Mouse (Mus musculus) right cerebral cortex, adult 18-20 months (tissue): ENCODE results near the gene Rgcc.

Experiments
- DNase-seq: peaks from one replicate; pipeline ENCODE4 v3.0.0; 2022; ENCODE audit warnings: mixed read lengths

Gene Rgcc

GRCm38 (mm10) chr14:79299796-79300195, 1.6 kb downstream of the Rgcc start:
- DNase-seq: peak; percentile 54

- DNase-seq: no peak
Measured at GRCm38 (mm10) chr14:79299230-79299629, 2.2 kb downstream of the Rgcc start.

- DNase-seq: no peak
Measured at GRCm38 (mm10) chr14:79298314-79298992, 3.0 kb downstream of the Rgcc start.

GRCm38 (mm10) chr14:79296836-79297235, 4.6 kb downstream of the Rgcc start:
- DNase-seq: no peak

GRCm38 (mm10) chr14:79296201-79296600, 5.2 kb downstream of the Rgcc start:
- DNase-seq: no peak

- no peak for DNase-seq
Measured at GRCm38 (mm10) chr14:79295579-79295978, 5.9 kb downstream of the Rgcc start.

- no peak for DNase-seq
Measured at GRCm38 (mm10) chr14:79294950-79295349, 6.5 kb downstream of the Rgcc start.

GRCm38 (mm10) chr14:79294051-79294814, 7.2 kb downstream of the Rgcc start:
- no peak for DNase-seq

GRCm38 (mm10) chr14:79293119-79293780, 8.2 kb downstream of the Rgcc start:
- no peak for DNase-seq

GRCm38 (mm10) chr14:79291629-79292028, 9.8 kb downstream of the Rgcc start:
- DNase-seq: no peak

- no peak for DNase-seq
Measured at GRCm38 (mm10) chr14:79290683-79291425, 10.6 kb downstream of the Rgcc start.

GRCm38 (mm10) chr14:79289909-79290308, 11.5 kb downstream of the Rgcc start:
- no peak for DNase-seq

GRCm38 (mm10) chr14:79288280-79288679, 13.2 kb downstream of the Rgcc start:
- no peak for DNase-seq

GRCm38 (mm10) chr14:79287251-79287863, 14.1 kb downstream of the Rgcc start:
- DNase-seq: no peak

GRCm38 (mm10) chr14:79285549-79285948, 15.9 kb downstream of the Rgcc start:
- no peak for DNase-seq

- DNase-seq: no peak
Measured at GRCm38 (mm10) chr14:79284616-79285015, 16.8 kb downstream of the Rgcc start.

GRCm38 (mm10) chr14:79283952-79284351, 17.5 kb downstream of the Rgcc start:
- no peak for DNase-seq

GRCm38 (mm10) chr14:79281894-79282553, 19.4 kb downstream of the Rgcc start:
- DNase-seq: no peak

GRCm38 (mm10) chr14:79280456-79280855, 21.0 kb downstream of the Rgcc start:
- DNase-seq: no peak

GRCm38 (mm10) chr14:79279494-79279893, 22.0 kb downstream of the Rgcc start:
- DNase-seq: no peak

- DNase-seq: no peak
Measured at GRCm38 (mm10) chr14:79278927-79279326, 22.5 kb downstream of the Rgcc start.

GRCm38 (mm10) chr14:79277922-79278321, 23.5 kb downstream of the Rgcc start:
- DNase-seq: no peak
